Mouse (Mus musculus) c-Kit-negative CD71-positive TER-119-positive erythroid progenitor cells, embryonic 14.5 days (primary cell): ENCODE results near the gene Gpr165.

ENCODE experiments used
- DNase-seq: peaks from one replicate; pipeline ENCODE4 v3.0.0-alpha.2; 2013; ENCODE audit warnings: low read depth, low spot score

Gene Gpr165

DNA sequence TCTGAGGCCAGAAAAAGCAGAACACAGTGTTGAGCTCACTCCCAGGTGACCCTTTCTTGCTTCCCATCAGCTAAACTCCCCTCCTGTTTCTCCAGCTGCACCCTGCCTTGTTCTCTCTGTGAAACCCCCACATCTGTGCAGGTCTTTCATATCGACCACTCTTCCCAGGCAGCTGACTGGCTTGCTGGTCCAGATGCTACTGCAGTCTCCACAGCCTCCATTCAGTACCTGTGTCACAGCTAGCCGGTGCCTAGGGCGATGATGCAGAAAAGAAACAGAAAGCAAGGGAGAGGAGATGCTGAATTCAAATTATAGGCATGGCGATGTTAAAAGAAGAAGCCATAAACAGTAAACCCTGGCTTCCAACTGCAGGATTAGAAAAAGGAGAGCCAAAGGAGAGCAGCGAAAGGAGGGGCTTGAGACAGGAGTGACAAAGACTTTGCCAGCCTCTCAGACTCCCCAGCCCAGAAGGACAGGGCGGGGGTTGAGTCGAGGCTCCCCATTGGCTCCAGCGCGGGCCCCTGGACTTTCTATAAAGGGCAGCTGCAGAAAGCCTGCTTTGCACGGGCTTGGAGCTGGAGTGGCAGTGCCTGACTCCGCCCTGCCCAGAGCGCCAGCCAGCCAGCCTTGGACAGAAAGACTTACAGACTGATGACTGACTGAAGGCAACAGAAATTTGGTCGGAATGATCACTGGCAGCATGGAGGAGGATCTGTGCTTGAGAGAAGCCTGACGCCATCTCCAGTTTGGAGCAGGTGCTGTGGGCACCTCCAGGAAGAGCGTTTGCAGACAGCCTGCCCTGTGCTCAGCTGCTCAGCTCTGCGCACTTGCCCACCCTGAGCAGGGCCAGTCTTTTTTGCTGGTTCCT is at the start of gene Gpr165:
Gene Gpr165, plus strand, starts transcription at position 535 of the 868 bp plus-strand sequence.
- no peak for DNase-seq

GRCm38 (mm10) chrX:96674871-96675270 is 38.4 kb upstream of the Gpr165 start:
- no peak for DNase-seq
